Mouse (Mus musculus) kidney, embryonic 16.5 days (tissue): ENCODE measurements around the gene Tm4sf20. TPM values are rescaled to one million over a fixed set of nuclear protein-coding genes. Genes with fewer than 3 reads are reported as not detected.

Experiments
- ATAC-seq: fragments of 200-750 bp; cut with Nextera tagmentation; 2 replicates; pipeline ENCODE4 v1.8.0; 2017; ENCODE audit warnings: moderate TSS enrichment; ENCODE audit not compliant: low FRiP score, low TSS enrichment
- H3K27ac ChIP-seq: fragments of 300-500 bp; sonication (generic); 2 replicates; pipeline ENCODE4 v1.5.1; 2014; ENCODE audit warnings: low read length
- H3K27me3 ChIP-seq: fragments of 300-500 bp; sonication (generic); 2 replicates; pipeline ENCODE4 v1.6.1; 2014; ENCODE audit warnings: low read length, control low read depth, mixed read lengths; ENCODE audit not compliant: insufficient read depth
- H3K36me3 ChIP-seq: fragments of 300-500 bp; sonication (generic); 2 replicates; pipeline ENCODE4 v1.6.1; 2014; ENCODE audit warnings: low read length, control low read depth, mixed read lengths; ENCODE audit not compliant: insufficient read depth
- H3K4me1 ChIP-seq: fragments of 300-500 bp; sonication (generic); 2 replicates; pipeline ENCODE4 v1.6.1; 2014; ENCODE audit warnings: low read length, control low read depth, mixed read lengths; ENCODE audit not compliant: insufficient read depth
- H3K4me2 ChIP-seq: fragments of 300-500 bp; sonication (generic); replicated peaks from 2 replicates; pipeline ENCODE4 v1.6.1; 2014; ENCODE audit warnings: low read depth, low read length
- H3K4me3 ChIP-seq: fragments of 300-500 bp; sonication (generic); 2 replicates; pipeline ENCODE4 v1.5.1; 2014; ENCODE audit warnings: mild to moderate bottlenecking, low read length
- H3K9ac ChIP-seq: fragments of 300-500 bp; sonication (generic); replicated peaks from 2 replicates; pipeline ENCODE4 v1.6.1; 2014; ENCODE audit warnings: low read length
- H3K9me3 ChIP-seq: fragments of 300-500 bp; sonication (generic); 2 replicates; pipeline ENCODE4 v1.6.1; 2016; ENCODE audit warnings: low read length, control low read depth
- whole genome bisulfite sequencing: fragments of 180-500 bp; shearing (Covaris S2); extraction: QIAGEN DNeasy Blood & Tissue Kit; methylation state at CpG from one replicate; pipeline ENCODE4 v1.1.7; 2014; 5-methylcytosine and 5-hydroxymethylcytosine counted together
- polyA plus RNA-seq: library from polyadenylated mRNA; unstranded; fragments of >200 nt; fragmentation: Nextera tagmentation; extraction: Ambion mirVana; gene quantifications from 2 replicates; pipeline ENCODE4 v1.2.1, GENCODE M21; 2015

Tm4sf20 gene
- polyA plus RNA-seq, 1 experiment from 2014 or later, result 1.1 TPM

GRCm38 (mm10) chr1:82762274-82762673 lies 6.0 kb downstream of the Tm4sf20 start:
- Histone ChIP-seq H3K36me3 (peaks cover 16% of the 10 kb centered on the region), H3K4me1 (peaks cover 4% of the 10 kb centered on the region; the same call in 1 of the 2 replicates), H3K27me3 (no peaks in the 10 kb centered on the region), H3K4me2 (no peak overlapping the region), H3K9me3 (peaks cover 6% of the 10 kb centered on the region), H3K4me3 (no peak overlapping the region), H3K9ac (no peak overlapping the region), H3K27ac (no peak overlapping the region)
- no peak for ATAC-seq
- WGBS, result 86% methylated on average over 1 of the region's 1 CpGs

- ATAC-seq, result no peak
- H3K4me3 ChIP-seq, result no peak overlapping the region
- no peak overlapping the region for H3K4me2 ChIP-seq
- 88% methylated on average over 8 of the region's 8 CpGs for WGBS
- no peak overlapping the region for H3K27ac ChIP-seq
- H3K27me3 ChIP-seq, result no peaks in the 10 kb centered on the region
- peaks cover 6% of the 10 kb centered on the region for H3K9me3 ChIP-seq
- H3K36me3 ChIP-seq, result peaks cover 16% of the 10 kb centered on the region
- H3K4me1 ChIP-seq, result peaks cover 4% of the 10 kb centered on the region; the same call in 1 of the 2 replicates
- H3K9ac ChIP-seq, result no peak overlapping the region
These were observed 6.6 kb downstream of the Tm4sf20 start for GRCm38 (mm10) chr1:82761454-82762169.

DNA sequence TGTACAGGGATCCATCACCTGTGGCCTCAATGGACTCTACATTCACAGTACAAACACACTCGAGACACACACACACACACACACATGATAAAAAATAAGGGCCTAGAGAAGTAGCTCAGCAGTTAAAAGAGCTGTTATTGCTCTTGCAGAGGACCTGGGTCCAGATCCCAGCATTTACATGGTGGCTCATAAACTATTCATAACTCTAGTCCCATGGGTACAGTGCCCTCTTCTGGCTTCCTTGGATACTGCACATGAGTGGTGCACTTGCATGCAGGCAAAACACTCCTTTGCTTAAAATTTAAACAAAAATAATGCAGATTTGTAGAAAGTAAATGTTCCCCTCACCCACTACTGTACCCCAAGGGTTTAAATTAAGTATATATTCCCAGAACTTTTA lies 8.7 kb downstream of the Tm4sf20 start:
- H3K9me3 ChIP-seq, result peaks cover 6% of the 10 kb centered on the region
- H3K9ac ChIP-seq, result no peak overlapping the region
- H3K27me3 ChIP-seq, result no peaks in the 10 kb centered on the region
- 92% methylated on average over 1 of the region's 1 CpGs for WGBS
- ATAC-seq, result no peak
- H3K36me3 ChIP-seq, result peaks cover 30% of the 10 kb centered on the region
- no peaks in the 10 kb centered on the region for H3K4me1 ChIP-seq
- H3K4me2 ChIP-seq, result no peak overlapping the region
- no peak overlapping the region for H3K4me3 ChIP-seq
- no peak overlapping the region for H3K27ac ChIP-seq

DNA sequence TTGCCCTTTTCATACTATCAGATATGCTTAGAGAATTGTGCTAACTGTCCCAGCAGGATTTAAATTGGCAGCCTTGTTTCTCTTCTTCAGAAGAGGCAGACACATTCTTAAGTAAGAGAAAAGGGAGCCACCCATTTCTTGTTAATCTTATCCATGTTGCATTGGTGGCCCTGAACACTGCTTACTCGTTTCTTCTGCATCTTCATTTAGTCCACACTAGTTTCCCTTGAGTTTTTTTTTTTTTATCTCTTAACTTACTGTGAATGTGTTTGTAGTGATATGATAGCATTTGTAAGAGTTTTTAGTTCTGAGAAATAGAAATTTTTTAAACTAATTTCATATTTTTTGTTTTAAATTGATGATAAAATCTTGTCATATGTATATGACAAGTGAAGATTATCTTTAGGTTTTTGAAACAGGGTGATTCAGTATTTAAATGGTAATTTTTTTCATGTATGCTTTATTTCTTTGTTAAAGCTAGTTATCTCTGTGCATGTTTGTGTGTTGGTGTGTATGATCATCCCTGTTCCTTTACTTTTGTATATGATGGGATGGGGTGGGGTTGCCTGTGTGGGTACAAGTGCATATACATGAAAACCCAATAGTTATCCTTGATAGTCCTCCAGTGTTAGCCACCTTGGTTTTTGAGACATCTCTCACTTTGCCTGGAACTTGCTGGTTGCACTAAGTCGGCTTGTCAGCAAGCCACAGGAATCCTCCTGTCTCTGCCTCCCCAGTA lies 20.4 kb downstream of the Tm4sf20 start:
- H3K36me3 ChIP-seq, result peaks cover 13% of the 10 kb centered on the region
- WGBS, result 89% methylated on average over 2 of the region's 2 CpGs
- H3K27me3 ChIP-seq, result no peaks in the 10 kb centered on the region
- no peak overlapping the region for H3K4me3 ChIP-seq
- ATAC-seq, result no peak
- no peak overlapping the region for H3K27ac ChIP-seq
- no peaks in the 10 kb centered on the region for H3K9me3 ChIP-seq
- no peaks in the 10 kb centered on the region for H3K4me1 ChIP-seq
- no peak overlapping the region for H3K9ac ChIP-seq
- H3K4me2 ChIP-seq, result no peak overlapping the region

DNA sequence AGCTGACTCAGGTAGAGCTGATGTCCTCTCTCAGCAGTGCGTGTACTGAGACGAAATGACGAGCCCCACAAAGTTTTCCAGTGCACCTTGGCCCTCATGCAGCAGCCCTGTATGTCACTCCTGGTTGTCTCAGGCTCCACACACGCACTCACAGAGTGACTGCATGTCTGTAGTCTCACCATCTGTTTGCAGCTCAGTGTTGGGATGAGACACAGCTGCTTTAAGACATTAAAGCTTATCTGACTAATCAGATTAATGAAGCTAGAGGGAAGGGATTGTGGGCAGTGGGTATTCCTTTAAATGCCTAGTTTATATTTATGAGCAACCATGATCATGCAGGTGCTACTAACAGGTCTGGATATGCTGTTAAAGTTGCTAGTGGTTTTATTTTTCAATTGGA lies 21.9 kb downstream of the Tm4sf20 start:
- Histone ChIP-seq H3K27me3 (no peaks in the 10 kb centered on the region), H3K36me3 (peaks cover 11% of the 10 kb centered on the region), H3K9ac (no peak overlapping the region), H3K4me1 (no peaks in the 10 kb centered on the region), H3K9me3 (no peaks in the 10 kb centered on the region), H3K4me3 (no peak overlapping the region), H3K27ac (no peak overlapping the region), H3K4me2 (no peak overlapping the region)
- 69% methylated on average over 4 of the region's 4 CpGs for WGBS
- ATAC-seq, result no peak

GRCm38 (mm10) chr1:82743962-82744361 lies 24.3 kb downstream of the Tm4sf20 start:
- Histone ChIP-seq H3K36me3 (peaks cover 16% of the 10 kb centered on the region), H3K9ac (no peak overlapping the region), H3K4me3 (no peak overlapping the region), H3K4me2 (no peak overlapping the region), H3K4me1 (no peaks in the 10 kb centered on the region), H3K27ac (peak overlapping the region; percentile 3; the same call in 1 of the 2 replicates), H3K27me3 (no peaks in the 10 kb centered on the region), H3K9me3 (no peaks in the 10 kb centered on the region)
- WGBS, result 88% methylated on average over 3 of the region's 3 CpGs
- 0 out of 2 replicates have a peak, but pooled peaks have one; percentile 51 for ATAC-seq

GRCm38 (mm10) chr1:82741539-82741938 lies 26.7 kb downstream of the Tm4sf20 start:
- H3K4me2 ChIP-seq, result no peak overlapping the region
- peaks cover 11% of the 10 kb centered on the region; the same call in 1 of the 2 replicates for H3K4me1 ChIP-seq
- H3K27me3 ChIP-seq, result no peaks in the 10 kb centered on the region
- H3K36me3 ChIP-seq, result peaks cover 13% of the 10 kb centered on the region; the same call in 1 of the 2 replicates
- no peaks in the 10 kb centered on the region for H3K9me3 ChIP-seq
- H3K9ac ChIP-seq, result no peak overlapping the region
- 88% methylated on average over 7 of the region's 7 CpGs for WGBS
- no peak overlapping the region for H3K27ac ChIP-seq
- no peak overlapping the region for H3K4me3 ChIP-seq
- ATAC-seq, result no peak

DNA sequence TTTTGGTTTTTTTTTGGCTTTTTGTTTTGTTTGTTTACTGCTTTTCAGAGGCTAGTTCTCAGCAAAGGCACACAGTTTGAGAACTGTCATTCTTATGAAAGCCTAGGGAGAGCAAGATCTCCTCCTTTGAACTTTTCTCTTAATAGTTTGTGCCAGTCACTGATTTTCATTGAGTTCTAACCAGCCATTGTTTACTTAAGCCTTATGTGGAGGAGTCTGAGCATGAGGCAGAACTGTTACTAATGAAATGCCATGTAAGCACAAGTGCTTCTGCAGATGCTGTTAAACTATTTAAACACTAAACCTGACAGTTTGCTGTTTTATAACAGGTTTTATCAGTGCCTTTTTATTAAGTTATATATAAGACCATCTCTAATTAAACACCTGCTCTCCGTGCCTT lies 30.2 kb downstream of the Tm4sf20 start:
- peaks cover 33% of the 10 kb centered on the region for H3K36me3 ChIP-seq
- no peak overlapping the region for H3K4me3 ChIP-seq
- no peaks in the 10 kb centered on the region for H3K27me3 ChIP-seq
- WGBS, result 53% methylated on average over 1 of the region's 1 CpGs
- H3K27ac ChIP-seq, result no peak overlapping the region
- ATAC-seq, result peak; percentile 86
- H3K4me2 ChIP-seq, result no peak overlapping the region
- H3K4me1 ChIP-seq, result peaks cover 11% of the 10 kb centered on the region; the same call in 1 of the 2 replicates
- no peaks in the 10 kb centered on the region for H3K9me3 ChIP-seq
- H3K9ac ChIP-seq, result no peak overlapping the region

- H3K4me1 ChIP-seq, result peaks cover 11% of the 10 kb centered on the region; the same call in 1 of the 2 replicates
- H3K27me3 ChIP-seq, result no peaks in the 10 kb centered on the region
- no peak overlapping the region for H3K4me2 ChIP-seq
- WGBS, result 93% methylated on average over 1 of the region's 1 CpGs
- H3K4me3 ChIP-seq, result no peak overlapping the region
- H3K9me3 ChIP-seq, result no peaks in the 10 kb centered on the region
- H3K27ac ChIP-seq, result no peak overlapping the region
- peaks cover 48% of the 10 kb centered on the region for H3K36me3 ChIP-seq
- no peak overlapping the region for H3K9ac ChIP-seq
- no peak for ATAC-seq
These were observed 34.9 kb downstream of the Tm4sf20 start for GRCm38 (mm10) chr1:82733357-82733756.

GRCm38 (mm10) chr1:82726482-82726881 lies 41.8 kb downstream of the Tm4sf20 start:
- Histone ChIP-seq H3K36me3 (peaks cover 14% of the 10 kb centered on the region), H3K9me3 (no peaks in the 10 kb centered on the region), H3K27me3 (peaks cover 3% of the 10 kb centered on the region; the same call in 1 of the 2 replicates), H3K4me1 (peaks cover 12% of the 10 kb centered on the region), H3K4me3 (no peak overlapping the region), H3K9ac (no peak overlapping the region), H3K27ac (no peak overlapping the region), H3K4me2 (no peak overlapping the region)
- no peak for ATAC-seq
- WGBS, result 89% methylated on average over 5 of the region's 5 CpGs
